Mouse (Mus musculus) Muller cell, postnatal 12 days (primary cell): ENCODE measurements at regions not wholly inside any gene's neighbourhood (a gene's known extent, or its start where the extent isn't known, plus 50 kb on each side); places are given as distances from the start of the nearest gene placed in this dataset.

Source experiments
- DNase-seq: peaks from one replicate; pipeline ENCODE4 v3.0.0-alpha.2; 2015; ENCODE audit errors: inconsistent ontology term

DNA sequence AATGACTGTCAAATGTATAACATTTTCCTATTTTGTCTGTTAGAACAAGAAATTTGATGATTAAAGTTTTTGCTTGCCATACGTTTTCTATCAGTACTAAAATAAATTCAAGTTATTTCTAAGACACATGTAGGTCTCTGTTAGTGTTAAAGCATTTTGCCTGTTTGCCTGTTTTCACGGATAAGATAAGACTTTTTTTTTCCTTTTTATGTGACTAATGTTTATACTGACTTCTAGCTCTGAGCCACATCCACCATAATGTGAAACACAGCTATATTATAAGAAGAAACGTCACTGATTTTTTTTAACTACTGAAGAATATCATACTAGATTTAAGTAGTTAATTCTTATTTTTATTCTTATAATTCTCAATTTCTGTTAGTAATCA, 1012.6 kb downstream of the Cdh8 start:
- DNase-seq: no peak

- peak; percentile 71 for DNase-seq
Observed at GRCm38 (mm10) chr8:98402852-98403644, 1013.2 kb downstream of the Cdh8 start.

GRCm38 (mm10) chr8:98381815-98382214, 1034.5 kb downstream of the Cdh8 start:
- DNase-seq: no peak

GRCm38 (mm10) chr8:98380387-98380786, 1035.9 kb downstream of the Cdh8 start:
- no peak for DNase-seq

GRCm38 (mm10) chr8:98377743-98378142, 1038.5 kb downstream of the Cdh8 start:
- no peak for DNase-seq

- DNase-seq: peak; percentile 4
Observed at GRCm38 (mm10) chr8:98372711-98373420, 1043.4 kb downstream of the Cdh8 start.

GRCm38 (mm10) chr8:98365378-98366095, 1050.7 kb downstream of the Cdh8 start:
- DNase-seq: peak; percentile 62

DNA sequence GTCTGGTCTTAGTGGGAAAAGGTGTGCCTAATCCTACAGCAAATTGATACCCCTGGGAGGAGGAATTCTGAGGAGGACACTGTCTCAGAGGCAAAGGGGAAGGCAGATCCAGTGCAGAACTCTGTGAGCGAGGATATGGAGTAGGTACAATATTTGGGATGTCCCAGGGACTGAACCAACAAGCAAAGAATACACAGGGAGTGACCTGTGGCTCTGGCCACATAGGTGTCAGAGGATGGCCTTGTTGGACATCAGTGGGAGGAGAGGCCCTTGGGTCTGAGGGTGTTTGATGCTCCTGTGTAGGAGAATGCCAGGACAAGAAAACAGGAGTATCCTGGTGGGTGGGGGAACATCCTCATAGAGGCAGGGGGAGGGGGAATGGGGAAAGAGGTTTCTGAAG, 1079.0 kb downstream of the Cdh8 start:
- DNase-seq: no peak

- DNase-seq: no peak
Observed at GRCm38 (mm10) chr8:98309405-98309990, 1106.8 kb downstream of the Cdh8 start.

DNA sequence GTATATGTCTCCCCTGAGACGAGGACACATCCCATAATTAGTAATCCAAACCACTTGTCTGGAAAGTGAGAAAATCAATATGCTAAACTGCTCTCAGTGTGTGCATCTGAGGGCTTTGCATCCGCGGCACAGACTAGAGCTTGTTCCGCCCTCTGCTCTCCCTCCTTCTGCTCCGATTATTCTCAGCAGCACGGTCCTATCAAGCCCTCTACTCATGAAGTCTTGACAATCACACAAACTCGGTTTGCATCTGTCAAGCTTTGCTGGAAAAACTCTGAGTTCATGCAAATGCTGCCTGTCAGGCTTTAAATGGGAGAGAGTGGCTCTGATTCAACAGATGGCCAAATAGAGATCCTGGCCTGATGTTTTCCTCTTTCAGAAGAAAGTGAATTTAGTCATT, 1121.3 kb downstream of the Cdh8 start:
- DNase-seq: no peak

DNA sequence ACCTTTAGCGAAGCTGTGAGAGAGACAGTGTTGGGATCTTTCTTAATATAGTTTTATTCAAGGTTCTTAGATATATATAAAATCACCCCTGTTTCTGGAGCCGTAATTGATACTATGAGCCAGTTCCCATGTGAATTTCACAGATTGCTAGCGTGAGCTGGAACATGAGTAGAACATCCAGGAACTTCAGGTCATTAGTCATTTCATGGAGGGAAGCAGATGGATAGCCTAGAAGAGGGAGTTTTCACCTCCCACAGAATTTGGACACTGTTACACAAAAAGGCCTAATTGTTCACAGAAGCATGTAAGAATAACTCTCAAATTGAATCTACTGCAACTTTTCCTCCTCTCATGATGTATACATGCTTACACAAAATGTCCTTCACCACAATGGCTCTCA, 1156.0 kb downstream of the Cdh8 start:
- DNase-seq: no peak

DNA sequence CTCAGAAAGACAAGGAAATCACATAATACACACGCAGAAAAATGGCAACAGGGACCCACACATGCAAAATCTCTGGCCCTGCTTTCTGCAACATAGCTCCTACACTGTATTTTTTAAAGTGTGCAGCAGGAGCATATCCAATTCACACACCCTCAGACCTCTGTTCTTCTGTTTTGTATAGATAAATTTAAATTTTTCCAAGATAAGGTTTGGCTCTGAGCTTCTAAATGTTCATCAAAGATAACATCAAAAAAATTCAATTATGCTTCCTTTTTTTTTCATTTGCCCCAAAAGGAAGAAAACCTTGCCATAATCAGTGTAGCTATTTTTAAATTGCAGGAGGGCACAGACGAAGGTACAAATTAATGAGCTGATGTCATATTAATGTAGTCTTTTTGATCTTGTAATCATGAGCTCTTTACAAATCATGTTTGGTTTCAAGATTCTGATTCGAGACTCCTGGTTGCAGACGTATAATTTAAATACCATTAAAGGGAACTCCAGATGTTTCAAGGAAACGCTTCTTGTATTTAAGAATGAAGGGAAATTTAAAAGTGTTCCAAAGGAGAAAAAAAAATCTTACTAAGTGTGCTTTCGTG, 1172.8 kb downstream of the Cdh8 start:
- DNase-seq: no peak

DNA sequence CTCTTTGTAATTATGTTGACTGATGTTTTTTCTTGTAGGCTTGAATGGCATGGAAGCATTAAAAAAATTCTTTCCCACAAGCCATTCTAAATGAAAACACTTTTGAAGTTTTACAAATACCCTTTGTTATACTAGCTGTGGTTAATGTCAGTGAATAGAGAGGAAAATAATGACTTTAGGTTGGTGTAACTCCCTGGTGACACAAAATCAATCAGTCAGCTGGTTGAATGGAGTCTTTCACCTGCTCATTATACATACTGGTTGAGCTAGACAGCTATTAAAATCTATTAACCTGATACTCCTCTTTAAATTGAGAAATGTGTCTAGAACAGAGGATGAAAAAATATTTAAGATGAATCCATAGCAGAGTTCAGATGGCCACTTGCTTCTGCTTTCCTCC, 1202.3 kb downstream of the Cdh8 start:
- DNase-seq: peak; percentile 14
